Mouse (Mus musculus) thymus, adult 18-20 months (tissue): ENCODE data around the gene Tgds.
"Not testable (repeated sequence)": the region's sequence is repeated elsewhere in the genome, so short reads cannot be mapped to it uniquely, and the experiment has no call there.

Source experiments
- DNase-seq, 2 experiments: peaks; one replicate each; pipeline ENCODE4 v3.0.0; 2022; ENCODE audit warnings: mixed read lengths in 2 of 2

The Tgds gene

DNA sequence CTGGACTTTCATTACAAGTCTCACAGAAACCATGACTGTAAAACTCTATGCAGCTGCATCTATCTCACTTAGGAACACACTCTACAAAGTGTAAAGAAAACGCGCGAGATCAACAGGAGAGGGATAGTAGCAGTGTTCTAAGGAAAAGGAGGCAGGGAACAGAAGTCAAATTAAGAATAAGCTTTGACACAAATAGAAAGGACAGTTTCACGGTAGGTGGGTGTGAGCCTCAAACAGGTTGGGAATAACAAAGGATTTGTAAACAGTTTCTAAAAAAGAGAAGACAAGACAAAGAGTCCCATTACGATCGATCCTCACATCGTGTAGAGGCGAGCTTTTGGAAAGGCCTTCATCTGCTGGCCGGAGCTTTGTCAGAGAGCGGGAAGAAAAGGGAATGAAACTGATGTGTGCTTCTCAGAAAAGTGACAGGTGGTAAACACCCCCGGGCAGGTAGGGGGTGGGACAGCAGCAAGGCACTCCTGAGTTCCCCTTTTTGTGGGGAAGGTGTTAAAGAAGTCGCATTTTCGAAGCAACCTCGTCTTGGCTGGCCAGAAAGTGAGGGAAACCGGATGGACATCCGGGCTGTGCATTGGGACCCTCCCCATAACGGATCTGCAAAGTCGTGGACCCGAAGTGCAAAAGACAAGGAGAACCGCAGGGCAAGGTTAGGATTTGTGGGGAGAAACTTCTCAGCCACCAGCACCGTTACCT is 469 bp downstream of the Tgds start:
- no peak for DNase-seq

- DNase-seq = no peak
These were observed 1.1 kb downstream of the Tgds start for GRCm38 (mm10) chr14:118131472-118131871.

- no peak for DNase-seq
These were observed 6.3 kb downstream of the Tgds start for GRCm38 (mm10) chr14:118126301-118126700.

GRCm38 (mm10) chr14:118124771-118125170 is 7.8 kb downstream of the Tgds start:
- no peak for DNase-seq

GRCm38 (mm10) chr14:118124129-118124528 is 8.4 kb downstream of the Tgds start:
- DNase-seq = no peak

DNA sequence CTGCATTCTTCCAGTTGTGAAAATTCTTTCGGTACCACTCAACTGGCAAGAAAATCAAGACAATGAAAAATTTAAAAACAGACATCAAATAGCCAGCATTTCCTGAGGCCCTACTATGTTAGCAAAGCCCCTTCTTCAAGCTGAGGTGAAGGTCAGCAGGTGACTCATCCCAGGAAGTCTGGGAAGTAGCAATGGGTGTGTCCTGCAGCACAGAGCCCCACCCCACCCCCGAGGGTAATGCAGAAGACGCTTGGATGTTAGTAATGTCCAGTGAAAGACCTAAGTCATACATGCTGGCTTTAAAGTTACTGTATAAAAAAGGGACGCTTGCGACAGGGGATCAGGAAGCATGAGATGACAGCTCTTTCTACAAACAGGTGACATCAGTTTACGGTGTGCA is 19.4 kb downstream of the Tgds start:
- DNase-seq = no peak

DNA sequence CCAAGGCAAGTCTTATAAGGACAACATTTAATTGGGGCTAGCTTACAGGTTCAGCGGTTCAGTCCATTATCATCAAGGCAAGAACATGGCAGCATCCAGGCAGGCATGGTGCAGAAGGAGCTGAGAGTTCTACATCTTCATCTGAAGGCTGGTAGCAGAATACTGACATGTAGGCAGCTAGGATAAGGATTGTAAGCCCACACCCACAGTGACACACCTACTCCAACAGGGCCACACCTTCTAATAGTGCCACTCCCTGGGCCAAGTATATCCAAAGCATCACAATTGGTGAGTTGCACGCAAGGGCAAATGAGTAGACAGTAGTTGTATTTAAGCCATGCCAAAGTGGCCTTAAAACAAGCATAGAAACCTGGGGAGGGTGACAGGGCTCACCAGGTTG is 25.1 kb downstream of the Tgds start:
- not testable (repeated sequence) for DNase-seq

- no peak for DNase-seq
These were observed 31.1 kb downstream of the Tgds start for GRCm38 (mm10) chr14:118101227-118101990.

GRCm38 (mm10) chr14:118098265-118098664 is 34.3 kb downstream of the Tgds start:
- DNase-seq = no peak

- DNase-seq = no peak
These were observed 42.7 kb downstream of the Tgds start for GRCm38 (mm10) chr14:118089806-118090392.

- peak; percentile 79 to 84 for DNase-seq
These were observed 43.2 kb downstream of the Tgds start for GRCm38 (mm10) chr14:118089215-118089805.

- no peak for DNase-seq
These were observed 43.9 kb downstream of the Tgds start for GRCm38 (mm10) chr14:118088437-118089207.

DNA sequence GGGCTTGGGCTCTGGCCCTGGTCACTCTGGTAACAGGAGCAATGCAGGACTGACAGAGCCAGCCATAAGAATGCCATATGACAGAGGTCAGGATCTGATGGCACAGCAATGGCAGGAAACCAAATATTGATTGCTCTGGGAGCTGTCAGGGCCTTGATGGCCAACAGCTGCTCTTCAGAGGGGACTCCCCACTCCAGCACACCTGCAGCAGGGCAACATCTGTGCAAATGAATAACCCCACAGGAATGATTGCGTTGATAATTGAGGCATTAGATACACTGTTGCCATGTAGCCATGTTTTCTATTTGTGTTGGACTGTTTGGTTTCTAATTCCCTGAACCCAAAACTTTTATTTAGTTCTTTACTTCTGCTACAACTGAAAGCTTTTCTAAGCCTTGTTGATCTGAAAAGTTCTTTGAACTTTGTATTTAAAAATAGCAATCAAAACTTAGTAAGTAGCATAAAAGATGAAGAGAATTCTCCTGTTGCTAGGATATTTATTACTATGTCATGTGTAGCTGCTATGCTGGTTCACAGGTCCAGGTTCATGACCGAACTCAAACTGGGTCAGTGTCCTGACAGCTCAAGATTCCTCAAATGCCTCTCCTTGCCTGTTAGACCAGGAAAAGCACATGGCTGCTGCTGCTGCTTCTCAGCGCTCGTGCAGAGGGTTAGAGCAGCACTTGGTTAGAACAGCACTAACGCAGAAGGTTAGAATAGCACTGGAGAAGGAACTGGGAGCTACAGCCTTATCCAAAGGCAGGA is 46.1 kb downstream of the Tgds start:
- no peak for DNase-seq

DNA sequence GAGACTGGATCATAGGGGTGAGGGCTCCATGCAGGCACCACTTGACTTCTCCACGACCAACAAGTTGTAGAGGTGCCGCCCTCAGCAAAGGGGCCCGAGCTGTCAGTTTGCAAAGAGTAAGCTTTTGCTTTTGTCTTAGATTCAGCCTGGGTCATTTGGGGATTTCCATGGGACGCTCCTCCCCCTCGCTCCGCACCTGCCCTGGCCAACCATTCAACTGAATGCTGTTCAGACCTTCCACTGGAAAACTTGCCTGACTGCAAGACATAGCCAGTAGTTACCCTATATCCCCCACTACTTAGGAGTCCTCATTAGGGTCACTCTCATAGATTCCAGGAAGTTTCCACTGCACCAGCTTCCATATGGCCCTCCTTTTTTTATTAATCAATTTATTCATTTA is 48.7 kb downstream of the Tgds start:
- DNase-seq = no peak

GRCm38 (mm10) chr14:118080606-118081005 is 51.9 kb downstream of the Tgds start:
- DNase-seq = no peak

GRCm38 (mm10) chr14:118070100-118070499 is 62.5 kb downstream of the Tgds start:
- DNase-seq = no peak

DNA sequence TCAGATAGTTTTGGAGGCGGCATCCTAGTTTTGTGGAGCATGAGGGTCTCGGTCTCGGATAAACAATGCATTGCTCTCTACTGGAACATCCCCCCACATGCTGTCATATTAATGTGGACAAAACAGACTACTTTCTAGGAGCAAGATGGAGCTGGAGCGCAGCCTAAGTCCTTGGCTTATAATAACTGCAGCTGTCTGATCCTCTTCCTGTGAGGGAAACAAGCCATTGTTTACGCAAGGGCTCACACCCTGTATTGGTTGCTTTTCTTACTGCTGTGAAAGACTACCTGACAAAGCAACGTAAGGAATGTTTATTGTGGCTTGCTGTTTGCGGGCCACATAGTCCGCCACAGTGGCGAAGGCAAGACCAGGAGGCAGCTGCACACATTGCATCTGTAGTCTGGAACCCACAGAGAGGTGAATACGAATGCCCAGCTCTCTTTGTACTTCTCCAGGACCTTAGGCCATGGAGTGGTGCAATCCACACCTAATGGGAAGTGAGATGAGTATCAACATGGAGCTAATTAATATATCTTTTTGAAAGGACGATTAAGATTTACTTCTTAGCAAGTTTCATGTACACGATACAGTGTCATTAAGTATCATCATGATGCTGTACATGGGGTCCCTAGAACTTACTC is 63.0 kb downstream of the Tgds start:
- no peak for DNase-seq
